Mouse (Mus musculus): ENCODE data around the gene Acss2. TPM values are rescaled to one million over a fixed set of nuclear protein-coding genes. Genes with fewer than 3 reads are reported as not detected.
A peak's percentile ranks its signal among the peaks of the same experiment; 100 is the strongest.

Acss2 gene
- polyA plus RNA-seq, 1 experiment = 8.9 TPM

- Histone ChIP-seq H3K27ac (ENCODE audit: insufficient read depth, low read depth, low read length) (no peak overlapping the region), H3K4me1 (ENCODE audit: control insufficient read depth, insufficient read depth, low read length) (peaks cover 13% of the 10 kb centered on the region), H3K4me3 (ENCODE audit: insufficient read depth, low read length) (no peak overlapping the region)
- no peak for TF ChIP-seq POLR2A (IDR thresholded peaks at IDR 0.05; ENCODE audit: borderline replicate concordance, low read depth, low read length)
- no peak for TF ChIP-seq CTCF (IDR thresholded peaks at IDR 0.05; ENCODE audit: low read depth, low read length)
Measured at GRCm38 (mm10) chr2:155585082-155585481, 67.3 kb downstream of the Acss2 start.

- no peak overlapping the region for H3K27ac ChIP-seq (ENCODE audit: insufficient read depth, low read depth, low read length)
- H3K4me1 ChIP-seq (ENCODE audit: control insufficient read depth, insufficient read depth, low read length) = peaks cover 13% of the 10 kb centered on the region
- no peak for TF ChIP-seq POLR2A (IDR thresholded peaks at IDR 0.05; ENCODE audit: borderline replicate concordance, low read depth, low read length)
- TF ChIP-seq CTCF (IDR thresholded peaks at IDR 0.05; ENCODE audit: low read depth, low read length) = no peak
- no peak overlapping the region for H3K4me3 ChIP-seq (ENCODE audit: insufficient read depth, low read length)
Measured at GRCm38 (mm10) chr2:155585486-155585885, 67.7 kb downstream of the Acss2 start.

GRCm38 (mm10) chr2:155588136-155588535 lies 70.4 kb downstream of the Acss2 start:
- Histone ChIP-seq H3K4me1 (ENCODE audit: control insufficient read depth, insufficient read depth, low read length) (peaks cover 21% of the 10 kb centered on the region), H3K27ac (ENCODE audit: insufficient read depth, low read depth, low read length) (no peak overlapping the region)
- TF ChIP-seq CTCF (IDR thresholded peaks at IDR 0.05; ENCODE audit: low read depth, low read length) = no peak
- TF ChIP-seq POLR2A (IDR thresholded peaks at IDR 0.05; ENCODE audit: borderline replicate concordance, low read depth, low read length) = no peak

GRCm38 (mm10) chr2:155589521-155589920 lies 71.8 kb downstream of the Acss2 start:
- peaks cover 20% of the 10 kb centered on the region for H3K4me1 ChIP-seq (ENCODE audit: control insufficient read depth, insufficient read depth, low read length)
- TF ChIP-seq POLR2A (IDR thresholded peaks at IDR 0.05; ENCODE audit: borderline replicate concordance, low read depth, low read length) (no peak), CTCF (IDR thresholded peaks at IDR 0.05; ENCODE audit: low read depth, low read length) (no peak)
- no peak overlapping the region for H3K27ac ChIP-seq (ENCODE audit: insufficient read depth, low read depth, low read length)
- no peak overlapping the region for H3K4me3 ChIP-seq (ENCODE audit: insufficient read depth, low read length)

More at GRCm38 (mm10) chr2:155588136-155588535, 70.4 kb downstream of the Acss2 start:
- no peak overlapping the region for H3K4me3 ChIP-seq (ENCODE audit: insufficient read depth, low read length)

GRCm38 (mm10) chr2:155590876-155591275 lies 73.1 kb downstream of the Acss2 start:
- Histone ChIP-seq H3K27ac (ENCODE audit: insufficient read depth, low read depth, low read length) (no peak overlapping the region), H3K4me1 (ENCODE audit: control insufficient read depth, insufficient read depth, low read length) (peaks cover 12% of the 10 kb centered on the region), H3K4me3 (ENCODE audit: insufficient read depth, low read length) (no peak overlapping the region)
- TF ChIP-seq CTCF (IDR thresholded peaks at IDR 0.05; ENCODE audit: low read depth, low read length) (no peak), POLR2A (IDR thresholded peaks at IDR 0.05; ENCODE audit: borderline replicate concordance, low read depth, low read length) (no peak)

GRCm38 (mm10) chr2:155591676-155592075 lies 73.9 kb downstream of the Acss2 start:
- Histone ChIP-seq H3K4me1 (ENCODE audit: control insufficient read depth, insufficient read depth, low read length) (peaks cover 10% of the 10 kb centered on the region), H3K27ac (ENCODE audit: insufficient read depth, low read depth, low read length) (peak overlapping the region; percentile 39)
- TF ChIP-seq POLR2A (IDR thresholded peaks at IDR 0.05; ENCODE audit: borderline replicate concordance, low read depth, low read length) = no peak
- no peak for TF ChIP-seq CTCF (IDR thresholded peaks at IDR 0.05; ENCODE audit: low read depth, low read length)

GRCm38 (mm10) chr2:155592137-155592853 lies 74.5 kb downstream of the Acss2 start, which contains the start of gene Gss:
Gss (minus strand) TSS chr2:155592810.
- Histone ChIP-seq H3K4me1 (ENCODE audit: control insufficient read depth, insufficient read depth, low read length) (peaks cover 10% of the 10 kb centered on the region), H3K4me3 (ENCODE audit: insufficient read depth, low read length) (peak within 1 kb of the TSS; percentile 67), H3K27ac (ENCODE audit: insufficient read depth, low read depth, low read length) (peak within 1 kb of the TSS; percentile 39)
- TF ChIP-seq CTCF (IDR thresholded peaks at IDR 0.05; ENCODE audit: low read depth, low read length) (no peak; the same call in 1 of the 2 replicates), POLR2A (IDR thresholded peaks at IDR 0.05; ENCODE audit: borderline replicate concordance, low read depth, low read length) (0 out of 2 replicates have a peak, but pooled peaks have one; percentile 22)

More at GRCm38 (mm10) chr2:155591676-155592075, 73.9 kb downstream of the Acss2 start:
- peak overlapping the region; percentile 67 for H3K4me3 ChIP-seq (ENCODE audit: insufficient read depth, low read length)

GRCm38 (mm10) chr2:155592854-155593283 lies 75.1 kb downstream of the Acss2 start:
- Histone ChIP-seq H3K4me3 (ENCODE audit: insufficient read depth, low read length) (peak overlapping the region; percentile 67), H3K4me1 (ENCODE audit: control insufficient read depth, insufficient read depth, low read length) (peaks cover 10% of the 10 kb centered on the region), H3K27ac (ENCODE audit: insufficient read depth, low read depth, low read length) (no peak overlapping the region)
- TF ChIP-seq CTCF (IDR thresholded peaks at IDR 0.05; ENCODE audit: low read depth, low read length) = no peak
- no peak for TF ChIP-seq POLR2A (IDR thresholded peaks at IDR 0.05; ENCODE audit: borderline replicate concordance, low read depth, low read length)

GRCm38 (mm10) chr2:155595516-155595915 lies 77.8 kb downstream of the Acss2 start:
- H3K27ac ChIP-seq (ENCODE audit: insufficient read depth, low read depth, low read length) = no peak overlapping the region
- H3K4me3 ChIP-seq (ENCODE audit: insufficient read depth, low read length) = no peak overlapping the region
- H3K4me1 ChIP-seq (ENCODE audit: control insufficient read depth, insufficient read depth, low read length) = peaks cover 8% of the 10 kb centered on the region
- no peak for TF ChIP-seq CTCF (IDR thresholded peaks at IDR 0.05; ENCODE audit: low read depth, low read length)

GRCm38 (mm10) chr2:155603707-155604106 lies 86.0 kb downstream of the Acss2 start:
- TF ChIP-seq CTCF (IDR thresholded peaks at IDR 0.05; ENCODE audit: low read depth, low read length) (no peak), POLR2A (IDR thresholded peaks at IDR 0.05; ENCODE audit: borderline replicate concordance, low read depth, low read length) (no peak)
- no peak overlapping the region for H3K27ac ChIP-seq (ENCODE audit: insufficient read depth, low read depth, low read length)
- H3K4me3 ChIP-seq (ENCODE audit: insufficient read depth, low read length) = no peak overlapping the region
- peaks cover 2% of the 10 kb centered on the region; the same call in 1 of the 2 replicates for H3K4me1 ChIP-seq (ENCODE audit: control insufficient read depth, insufficient read depth, low read length)

Data from bone marrow macrophage, adult 2 months (primary cell).